Mouse (Mus musculus): ENCODE data around the gene Sdk1. TPM values are rescaled to one million over a fixed set of nuclear protein-coding genes. Genes with fewer than 3 reads are reported as not detected.

The Sdk1 gene
- polyA plus RNA-seq, 1 experiment from 2014 or later, result 2.0 TPM

GRCm38 (mm10) chr5:141394586-141394985, 153.3 kb downstream of the Sdk1 start:
- Histone ChIP-seq H3K27me3 (replicated peaks; ENCODE audit: control insufficient read depth, insufficient read depth, low read length) (no peaks in the 10 kb centered on the region), H3K4me2 (ENCODE audit: low read length) (no peak overlapping the region), H3K36me3 (ENCODE audit: control insufficient read depth, insufficient read depth, low read length) (no peaks in the 10 kb centered on the region), H3K9me3 (ENCODE audit: control insufficient read depth, low read length) (no peaks in the 10 kb centered on the region), H3K4me3 (ENCODE audit: low read length) (no peak overlapping the region), H3K4me1 (ENCODE audit: control insufficient read depth, insufficient read depth, low read depth, low read length) (no peaks in the 10 kb centered on the region), H3K9ac (ENCODE audit: low read depth, low read length) (no peak overlapping the region), H3K27ac (ENCODE audit: low read depth, low read length) (no peak overlapping the region)
- WGBS, result 93% methylated on average over 8 of the region's 8 CpGs
- no peak for ATAC-seq

GRCm38 (mm10) chr5:141403741-141404140, 162.5 kb downstream of the Sdk1 start:
- Histone ChIP-seq H3K4me2 (ENCODE audit: low read length) (no peak overlapping the region), H3K27ac (ENCODE audit: low read depth, low read length) (no peak overlapping the region), H3K36me3 (ENCODE audit: control insufficient read depth, insufficient read depth, low read length) (no peaks in the 10 kb centered on the region), H3K4me1 (ENCODE audit: control insufficient read depth, insufficient read depth, low read depth, low read length) (no peaks in the 10 kb centered on the region; the same call in 1 of the 2 replicates), H3K4me3 (ENCODE audit: low read length) (no peak overlapping the region), H3K27me3 (replicated peaks; ENCODE audit: control insufficient read depth, insufficient read depth, low read length) (no peaks in the 10 kb centered on the region), H3K9ac (ENCODE audit: low read depth, low read length) (no peak overlapping the region), H3K9me3 (ENCODE audit: control insufficient read depth, low read length) (no peaks in the 10 kb centered on the region)
- whole genome bisulfite sequencing, result 59% methylated on average over 8 of the region's 8 CpGs
- ATAC-seq, result no peak

- 39% methylated on average over 2 of the region's 2 CpGs for WGBS
- Histone ChIP-seq H3K27ac (ENCODE audit: low read depth, low read length) (no peak overlapping the region), H3K9me3 (ENCODE audit: control insufficient read depth, low read length) (no peaks in the 10 kb centered on the region), H3K36me3 (ENCODE audit: control insufficient read depth, insufficient read depth, low read length) (no peaks in the 10 kb centered on the region), H3K27me3 (replicated peaks; ENCODE audit: control insufficient read depth, insufficient read depth, low read length) (no peaks in the 10 kb centered on the region), H3K4me2 (ENCODE audit: low read length) (no peak overlapping the region), H3K9ac (ENCODE audit: low read depth, low read length) (no peak overlapping the region), H3K4me3 (ENCODE audit: low read length) (no peak overlapping the region), H3K4me1 (ENCODE audit: control insufficient read depth, insufficient read depth, low read depth, low read length) (no peaks in the 10 kb centered on the region; the same call in 1 of the 2 replicates)
- no peak for ATAC-seq
Measured at GRCm38 (mm10) chr5:141404651-141405050, 163.4 kb downstream of the Sdk1 start.

GRCm38 (mm10) chr5:141406926-141407325, 165.6 kb downstream of the Sdk1 start:
- WGBS, result 62% methylated on average over 7 of the region's 7 CpGs
- Histone ChIP-seq H3K4me2 (ENCODE audit: low read length) (no peak overlapping the region), H3K36me3 (ENCODE audit: control insufficient read depth, insufficient read depth, low read length) (no peaks in the 10 kb centered on the region), H3K27ac (ENCODE audit: low read depth, low read length) (no peak overlapping the region), H3K9ac (ENCODE audit: low read depth, low read length) (no peak overlapping the region), H3K9me3 (ENCODE audit: control insufficient read depth, low read length) (no peaks in the 10 kb centered on the region), H3K27me3 (replicated peaks; ENCODE audit: control insufficient read depth, insufficient read depth, low read length) (no peaks in the 10 kb centered on the region), H3K4me3 (ENCODE audit: low read length) (no peak overlapping the region), H3K4me1 (ENCODE audit: control insufficient read depth, insufficient read depth, low read depth, low read length) (no peaks in the 10 kb centered on the region; the same call in 1 of the 2 replicates)
- ATAC-seq, result no peak

GRCm38 (mm10) chr5:141413013-141413412, 171.7 kb downstream of the Sdk1 start:
- H3K4me1 ChIP-seq (ENCODE audit: control insufficient read depth, insufficient read depth, low read depth, low read length), result no peaks in the 10 kb centered on the region; the same call in 1 of the 2 replicates
- H3K9me3 ChIP-seq (ENCODE audit: control insufficient read depth, low read length), result no peaks in the 10 kb centered on the region
- H3K27me3 ChIP-seq (replicated peaks; ENCODE audit: control insufficient read depth, insufficient read depth, low read length), result no peaks in the 10 kb centered on the region
- no peak overlapping the region for H3K4me3 ChIP-seq (ENCODE audit: low read length)
- 67% methylated on average over 11 of the region's 11 CpGs for WGBS
- H3K4me2 ChIP-seq (ENCODE audit: low read length), result no peak overlapping the region
- no peak for ATAC-seq
- no peaks in the 10 kb centered on the region for H3K36me3 ChIP-seq (ENCODE audit: control insufficient read depth, insufficient read depth, low read length)
- no peak overlapping the region for H3K9ac ChIP-seq (ENCODE audit: low read depth, low read length)
- H3K27ac ChIP-seq (ENCODE audit: low read depth, low read length), result no peak overlapping the region

- 78% methylated on average over 10 of the region's 10 CpGs for WGBS
- H3K27ac ChIP-seq (ENCODE audit: low read depth, low read length), result no peak overlapping the region
- no peak overlapping the region for H3K4me2 ChIP-seq (ENCODE audit: low read length)
- H3K9me3 ChIP-seq (ENCODE audit: control insufficient read depth, low read length), result no peaks in the 10 kb centered on the region
- no peak for ATAC-seq
- no peaks in the 10 kb centered on the region; the same call in 1 of the 2 replicates for H3K4me1 ChIP-seq (ENCODE audit: control insufficient read depth, insufficient read depth, low read depth, low read length)
- no peaks in the 10 kb centered on the region for H3K36me3 ChIP-seq (ENCODE audit: control insufficient read depth, insufficient read depth, low read length)
- H3K27me3 ChIP-seq (replicated peaks; ENCODE audit: control insufficient read depth, insufficient read depth, low read length), result no peaks in the 10 kb centered on the region
- no peak overlapping the region for H3K9ac ChIP-seq (ENCODE audit: low read depth, low read length)
- H3K4me3 ChIP-seq (ENCODE audit: low read length), result no peak overlapping the region
Measured at GRCm38 (mm10) chr5:141415644-141416243, 174.5 kb downstream of the Sdk1 start.

- no peaks in the 10 kb centered on the region for H3K9me3 ChIP-seq (ENCODE audit: control insufficient read depth, low read length)
- H3K27ac ChIP-seq (ENCODE audit: low read depth, low read length), result no peak overlapping the region
- H3K27me3 ChIP-seq (replicated peaks; ENCODE audit: control insufficient read depth, insufficient read depth, low read length), result no peaks in the 10 kb centered on the region
- no peak overlapping the region for H3K4me3 ChIP-seq (ENCODE audit: low read length)
- H3K36me3 ChIP-seq (ENCODE audit: control insufficient read depth, insufficient read depth, low read length), result no peaks in the 10 kb centered on the region
- H3K4me2 ChIP-seq (ENCODE audit: low read length), result no peak overlapping the region
- H3K4me1 ChIP-seq (ENCODE audit: control insufficient read depth, insufficient read depth, low read depth, low read length), result no peaks in the 10 kb centered on the region
- no peak for ATAC-seq
- no peak overlapping the region for H3K9ac ChIP-seq (ENCODE audit: low read depth, low read length)
- 63% methylated on average over 3 of the region's 3 CpGs for WGBS
Measured at GRCm38 (mm10) chr5:141428132-141428531, 186.8 kb downstream of the Sdk1 start.

- Histone ChIP-seq H3K36me3 (ENCODE audit: control insufficient read depth, insufficient read depth, low read length) (no peaks in the 10 kb centered on the region), H3K9me3 (ENCODE audit: control insufficient read depth, low read length) (no peaks in the 10 kb centered on the region), H3K4me3 (ENCODE audit: low read length) (no peak overlapping the region), H3K27me3 (replicated peaks; ENCODE audit: control insufficient read depth, insufficient read depth, low read length) (no peaks in the 10 kb centered on the region), H3K27ac (ENCODE audit: low read depth, low read length) (no peak overlapping the region), H3K4me2 (ENCODE audit: low read length) (no peak overlapping the region), H3K9ac (ENCODE audit: low read depth, low read length) (no peak overlapping the region), H3K4me1 (ENCODE audit: control insufficient read depth, insufficient read depth, low read depth, low read length) (no peaks in the 10 kb centered on the region)
- no peak for ATAC-seq
- WGBS, result 85% methylated on average over 2 of the region's 2 CpGs
Measured at GRCm38 (mm10) chr5:141433286-141433685, 192.0 kb downstream of the Sdk1 start.

- WGBS, result 70% methylated on average over 1 of the region's 1 CpGs
- peaks cover 2% of the 10 kb centered on the region; the same call in 1 of the 2 replicates for H3K4me1 ChIP-seq (ENCODE audit: control insufficient read depth, insufficient read depth, low read depth, low read length)
- H3K27me3 ChIP-seq (replicated peaks; ENCODE audit: control insufficient read depth, insufficient read depth, low read length), result no peaks in the 10 kb centered on the region
- H3K9me3 ChIP-seq (ENCODE audit: control insufficient read depth, low read length), result no peaks in the 10 kb centered on the region
- H3K4me3 ChIP-seq (ENCODE audit: low read length), result no peak overlapping the region
- H3K9ac ChIP-seq (ENCODE audit: low read depth, low read length), result no peak overlapping the region
- H3K36me3 ChIP-seq (ENCODE audit: control insufficient read depth, insufficient read depth, low read length), result no peaks in the 10 kb centered on the region
- no peak for ATAC-seq
- no peak overlapping the region for H3K27ac ChIP-seq (ENCODE audit: low read depth, low read length)
- H3K4me2 ChIP-seq (ENCODE audit: low read length), result no peak overlapping the region
Measured at GRCm38 (mm10) chr5:141447247-141447646, 206.0 kb downstream of the Sdk1 start.

Data from hindbrain, embryonic 16.5 days (tissue).